8 mouse cellular contexts compared by ENCODE assay signal in genomic region chr11:106271131-106271793, GRCm38 (mm10). TPM values are rescaled to one million over a fixed set of nuclear protein-coding genes. Genes with fewer than 3 reads are reported as not detected.
A peak's percentile ranks its signal among the peaks of the same experiment; 100 is the strongest.
DNase-seq lines count a peak whose midpoint lies in the region; ATAC-seq and TF ChIP-seq lines count a peak whose summit lies in the region.

No protein-coding gene starts in this region.

- DNase-seq in left cerebral cortex, adult 2 months (ENCODE audit: extremely low spot score in 1 of 2, low spot score in 2 of 2): no peak
- DNase-seq in left cerebral cortex, postnatal 14 days (ENCODE audit: low spot score in 2 of 2): no peak
- peak; percentile 64 to 77 for DNase-seq in cerebellum, adult 2 months
- DNase-seq in Muller cell, postnatal 12 days (ENCODE audit: inconsistent ontology term): no peak
- DNase-seq in layer of hippocampus, postnatal 25 days (ENCODE audit: extremely low spot score in 1 of 2, low spot score in 1 of 2): no peak
- DNase-seq in thymus, postnatal 36 days: no peak

- intact Hi-C loops in left cerebral cortex, adult 2 months (cut with DNase I): no loop called here
- intact Hi-C loops in left cerebral cortex, postnatal 14 days (cut with DNase I): loop anchor here (10.0 kb wide), 1 partner anchor 344 kb away; the partner anchor contains the start of gene Tex2

- H3K4me2 ChIP-seq in heart, embryonic 13.5 days: peak overlapping the region; percentile 79
- peak overlapping the region; percentile 67 for H3K4me2 ChIP-seq in liver, embryonic 16.5 days (ENCODE audit: low read depth, low read length)

- no peak; the same call in 1 of the 2 replicates for TF ChIP-seq CTCF in left cerebral cortex, adult 2 months (IDR thresholded peaks at IDR 0.05)
- peak; percentile 41; the same call in 1 of the 2 replicates for TF ChIP-seq CTCF in cerebellum, adult 2 months (IDR thresholded peaks at IDR 0.05; ENCODE audit: borderline replicate concordance, insufficient read depth, low read depth, low read length)

- no peak; the same call in 1 of the 2 replicates for TF ChIP-seq POLR2A in cerebellum, adult 2 months (IDR thresholded peaks at IDR 0.05; ENCODE audit: borderline replicate concordance, insufficient read depth, low read length)

- no peaks in the 10 kb centered on the region for H3K27me3 ChIP-seq in cerebellum, adult 2 months (ENCODE audit: control insufficient read depth, insufficient read depth, low read length)
- H3K27me3 ChIP-seq in heart, embryonic 13.5 days (replicated peaks): no peaks in the 10 kb centered on the region
- H3K27me3 ChIP-seq in liver, embryonic 16.5 days (ENCODE audit: control insufficient read depth, insufficient read depth, low read depth, low read length): no peaks in the 10 kb centered on the region

- H3K27ac ChIP-seq in left cerebral cortex, adult 2 months: peak overlapping the region; percentile 92
- peak overlapping the region; percentile 81 for H3K27ac ChIP-seq in cerebellum, adult 2 months (ENCODE audit: insufficient read depth, low read length)
- H3K27ac ChIP-seq in heart, embryonic 13.5 days (replicated peaks): peak overlapping the region; percentile 92
- H3K27ac ChIP-seq in liver, embryonic 16.5 days (ENCODE audit: low read length): no peak overlapping the region

- ATAC-seq in heart, embryonic 13.5 days (ENCODE audit: extremely low read depth, insufficient number of reproducible peaks, low FRiP score, low TSS enrichment): no peak
- ATAC-seq in liver, embryonic 16.5 days (ENCODE audit: low read depth): no peak

- WGBS in cerebellum, adult 2 months: 3% methylated on average over 5 of the region's 5 CpGs
- WGBS in heart, embryonic 13.5 days: 35% methylated on average over 5 of the region's 5 CpGs
- 40% methylated on average over 5 of the region's 5 CpGs for WGBS in liver, embryonic 16.5 days (ENCODE audit: insufficient replicate concordance)

- H3K9me3 ChIP-seq in heart, embryonic 13.5 days: no peaks in the 10 kb centered on the region
- no peaks in the 10 kb centered on the region for H3K9me3 ChIP-seq in liver, embryonic 16.5 days (replicated peaks; ENCODE audit: control insufficient read depth, low read length)

- H3K4me3 ChIP-seq in left cerebral cortex, adult 2 months: peak overlapping the region; percentile 83
- H3K4me3 ChIP-seq in cerebellum, adult 2 months (replicated peaks; ENCODE audit: insufficient read depth, low read depth, low read length): peak overlapping the region; percentile 72
- peak overlapping the region; percentile 87 for H3K4me3 ChIP-seq in heart, embryonic 13.5 days
- H3K4me3 ChIP-seq in liver, embryonic 16.5 days (ENCODE audit: low read depth, low read length): peak overlapping the region; percentile 93

- H3K9ac ChIP-seq in heart, embryonic 13.5 days: peak overlapping the region; percentile 98
- peak overlapping the region; percentile 90 for H3K9ac ChIP-seq in liver, embryonic 16.5 days (ENCODE audit: low read depth, low read length)

- peaks cover 17% of the 10 kb centered on the region for H3K36me3 ChIP-seq in heart, embryonic 13.5 days
- H3K36me3 ChIP-seq in liver, embryonic 16.5 days (ENCODE audit: control insufficient read depth, insufficient read depth): peaks cover 9% of the 10 kb centered on the region

- peaks cover 19% of the 10 kb centered on the region; the same call in 1 of the 2 replicates for H3K4me1 ChIP-seq in cerebellum, adult 2 months (ENCODE audit: control insufficient read depth, insufficient read depth, low read length)
- H3K4me1 ChIP-seq in heart, embryonic 13.5 days: peaks cover 62% of the 10 kb centered on the region
- H3K4me1 ChIP-seq in liver, embryonic 16.5 days (ENCODE audit: control insufficient read depth, low read depth, low read length): peaks cover 44% of the 10 kb centered on the region

RNA-seq across cellular contexts. Expression of gene Smarcd2, which starts 1.5 kb away (rescaled TPM):
- 10 to 100 TPM; 16.5 to 18.8 TPM for total RNA-seq in left cerebral cortex, adult 2 months (2021)
- total RNA-seq in left cerebral cortex, postnatal 14 days (2021): 10 to 100 TPM; 14.1 to 15.9 TPM
- polyA plus RNA-seq in cerebellum, adult 2 months (2012; rRNA removed): 114 and 144 TPM in 2 replicates
- 17.9 and 20.4 TPM in 2 replicates for polyA plus RNA-seq in heart, embryonic 13.5 days (2015; fragmentation: Nextera tagmentation; extraction: Ambion mirVana)
- 19.4 and 19.5 TPM in 2 replicates for polyA plus RNA-seq in liver, embryonic 16.5 days (2015; fragmentation: Nextera tagmentation; extraction: Ambion mirVana)
- total RNA-seq in layer of hippocampus, postnatal 25 days (2021): 10 to 100 TPM; 24.7 to 26.1 TPM

RNA-seq across cellular contexts. Expression of gene Tcam1, which starts 5.2 kb away (rescaled TPM):
- not detected for total RNA-seq in left cerebral cortex, adult 2 months (2021)
- total RNA-seq in left cerebral cortex, postnatal 14 days (2021): under 1 TPM; 0.11 to 0.20 TPM
- 0.36 and 0.43 TPM in 2 replicates for polyA plus RNA-seq in cerebellum, adult 2 months (2012; rRNA removed)
- 0.06 and 0.13 TPM in 2 replicates for polyA plus RNA-seq in heart, embryonic 13.5 days (2015; fragmentation: Nextera tagmentation; extraction: Ambion mirVana)
- polyA plus RNA-seq in liver, embryonic 16.5 days (2015; fragmentation: Nextera tagmentation; extraction: Ambion mirVana): 0.13 and 0.16 TPM in 2 replicates
- total RNA-seq in layer of hippocampus, postnatal 25 days (2021): under 1 TPM; 0.19 to 0.22 TPM

RNA-seq across cellular contexts. Expression of gene Psmc5, which starts 15.3 kb away (rescaled TPM):
- total RNA-seq in left cerebral cortex, adult 2 months (2021): 100 to 1,000 TPM; 187 to 209 TPM
- 100 to 1,000 TPM; 145 TPM for total RNA-seq in left cerebral cortex, postnatal 14 days (2021)
- polyA plus RNA-seq in cerebellum, adult 2 months (2012; rRNA removed): 307 and 343 TPM in 2 replicates
- polyA plus RNA-seq in heart, embryonic 13.5 days (2015; fragmentation: Nextera tagmentation; extraction: Ambion mirVana): 229 and 256 TPM in 2 replicates
- polyA plus RNA-seq in liver, embryonic 16.5 days (2015; fragmentation: Nextera tagmentation; extraction: Ambion mirVana): 113 and 118 TPM in 2 replicates
- total RNA-seq in layer of hippocampus, postnatal 25 days (2021): 100 to 1,000 TPM; 148 to 174 TPM

RNA-seq across cellular contexts. Expression of gene Ftsj3, which starts 15.4 kb away (rescaled TPM):
- 10 to 100 TPM; 30.1 to 31.1 TPM for total RNA-seq in left cerebral cortex, adult 2 months (2021)
- 10 to 100 TPM; 28.9 to 30.7 TPM for total RNA-seq in left cerebral cortex, postnatal 14 days (2021)
- polyA plus RNA-seq in cerebellum, adult 2 months (2012; rRNA removed): 21.3 and 22.8 TPM in 2 replicates
- 36.6 and 37.4 TPM in 2 replicates for polyA plus RNA-seq in heart, embryonic 13.5 days (2015; fragmentation: Nextera tagmentation; extraction: Ambion mirVana)
- 25.2 and 27.0 TPM in 2 replicates for polyA plus RNA-seq in liver, embryonic 16.5 days (2015; fragmentation: Nextera tagmentation; extraction: Ambion mirVana)
- total RNA-seq in layer of hippocampus, postnatal 25 days (2021): 10 to 100 TPM; 29.9 to 32.8 TPM

RNA-seq across cellular contexts. Expression of gene Gh, which starts 30.4 kb away (rescaled TPM):
- total RNA-seq in left cerebral cortex, adult 2 months (2021): not detected
- total RNA-seq in left cerebral cortex, postnatal 14 days (2021): not detected
- polyA plus RNA-seq in cerebellum, adult 2 months (2012; rRNA removed): not detected in 2 replicates
- polyA plus RNA-seq in heart, embryonic 13.5 days (2015; fragmentation: Nextera tagmentation; extraction: Ambion mirVana): not detected in 2 replicates
- not detected in 2 replicates for polyA plus RNA-seq in liver, embryonic 16.5 days (2015; fragmentation: Nextera tagmentation; extraction: Ambion mirVana)
- not detected for total RNA-seq in layer of hippocampus, postnatal 25 days (2021)

Comparison
In these comparisons a context has a peak if more than half of its experiments do, and no peak if none do; other contexts are left out.
1. DNase-seq: peak in cerebellum, adult 2 months (2 of 2); none in left cerebral cortex, adult 2 months (0 of 2), left cerebral cortex, postnatal 14 days (0 of 2), Muller cell, postnatal 12 days (single experiment), layer of hippocampus, postnatal 25 days (0 of 2) and thymus, postnatal 36 days (0 of 2).
2. Peak in every context shown above with its lines, with median percentiles within 50 percentile points of each other: H3K4me3 ChIP-seq.